Mouse (Mus musculus) brain, embryonic 14.5 days (tissue): ENCODE results near the gene Lsamp.

ENCODE experiments used
- CTCF ChIP-seq: fragments of 200-500 bp; IDR thresholded peaks from 2 replicates; pipeline ENCODE4 v1.5.1; 2012; ENCODE audit warnings: inconsistent platforms, mild to moderate bottlenecking, moderate library complexity, borderline replicate concordance; ENCODE audit not compliant: insufficient read depth, insufficient read length; ENCODE audit errors: extremely low read depth
- POLR2A ChIP-seq: fragments of 200-500 bp; IDR thresholded peaks from 2 replicates; pipeline ENCODE4 v1.6.1; 2012; ENCODE audit warnings: mild to moderate bottlenecking, inconsistent platforms, borderline replicate concordance; ENCODE audit not compliant: poor library complexity, insufficient read depth, insufficient read length, severe bottlenecking; ENCODE audit errors: extremely low read depth

DNA sequence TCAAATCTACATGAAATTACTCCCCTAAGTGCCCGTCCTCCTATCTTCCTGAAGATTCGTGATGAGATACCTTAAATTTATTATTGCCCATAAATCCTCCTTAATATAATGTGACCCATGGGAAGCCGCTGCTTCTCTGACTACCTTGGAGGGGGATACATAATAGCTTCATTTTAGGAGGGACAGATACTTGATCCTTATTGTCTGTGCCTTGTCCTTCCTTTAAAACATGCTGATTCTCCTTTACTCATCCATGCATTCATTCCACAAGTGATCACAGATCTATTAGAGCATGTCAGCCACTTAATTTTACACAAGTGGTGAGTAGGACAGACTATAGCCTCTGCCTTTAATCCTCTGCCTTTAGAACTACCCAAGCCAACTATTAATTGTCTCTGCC is 1426.5 kb downstream of the Lsamp start:
- TF ChIP-seq POLR2A (no peak), CTCF (no peak)
